Mouse (Mus musculus) midbrain, embryonic 10.5 days (tissue): ENCODE measurements around the gene Bcl7c. TPM values are rescaled to one million over a fixed set of nuclear protein-coding genes. Genes with fewer than 3 reads are reported as not detected.

ENCODE experiments used
- DNase-seq: peaks from one replicate; pipeline ENCODE4 v3.0.0-alpha.2; 2017; ENCODE audit warnings: low spot score
- H3K27ac ChIP-seq: fragments of 300-500 bp; sonication (generic); replicated peaks from 2 replicates; pipeline ENCODE4 v1.5.1; 2016; ENCODE audit warnings: mild to moderate bottlenecking
- H3K27me3 ChIP-seq: fragments of 300-500 bp; sonication (generic); 2 replicates; pipeline ENCODE4 v1.6.1; 2016; ENCODE audit warnings: low read depth, mild to moderate bottlenecking; ENCODE audit not compliant: poor library complexity, severe bottlenecking
- H3K36me3 ChIP-seq: fragments of 300-500 bp; sonication (generic); 2 replicates; pipeline ENCODE4 v1.6.1; 2016; ENCODE audit warnings: mild to moderate bottlenecking, moderate library complexity
- H3K4me1 ChIP-seq: fragments of 300-500 bp; sonication (generic); 2 replicates; pipeline ENCODE4 v1.6.1; 2016
- H3K4me3 ChIP-seq: fragments of 300-500 bp; sonication (generic); 2 replicates; pipeline ENCODE4 v1.5.1; 2016; ENCODE audit warnings: mild to moderate bottlenecking, moderate library complexity
- H3K9me3 ChIP-seq: fragments of 300-500 bp; sonication (generic); replicated peaks from 2 replicates; pipeline ENCODE4 v1.6.1; 2016; ENCODE audit warnings: mild to moderate bottlenecking
- WGBS: fragments of 180-500 bp; shearing (Covaris S2); methylation state at CpG from one replicate; pipeline ENCODE4 v1.1.7; 2016; 5-methylcytosine and 5-hydroxymethylcytosine counted together
- polyA plus RNA-seq: library from polyadenylated mRNA; unstranded; fragments of >200 nt; fragmentation: Nextera tagmentation; extraction: Ambion mirVana; gene quantifications from 2 replicates; pipeline ENCODE4 v1.2.1, GENCODE M21; 2016

Gene Bcl7c
- polyA plus RNA-seq, 1 experiment from 2014 or later, result 48.9 TPM

- DNase-seq, result no peak
- 72% methylated on average over 9 of the region's 9 CpGs for WGBS
Measured at GRCm38 (mm10) chr7:127689626-127690280, 19.0 kb downstream of the Bcl7c start.

GRCm38 (mm10) chr7:127688935-127689334 lies 19.8 kb downstream of the Bcl7c start:
- peaks cover 21% of the 10 kb centered on the region for H3K4me1 ChIP-seq
- 88% methylated on average over 7 of the region's 7 CpGs for WGBS
- no peak overlapping the region for H3K4me3 ChIP-seq
- DNase-seq, result no peak
- no peaks in the 10 kb centered on the region for H3K9me3 ChIP-seq
- H3K27me3 ChIP-seq, result no peaks in the 10 kb centered on the region
- no peaks in the 10 kb centered on the region for H3K36me3 ChIP-seq
- H3K27ac ChIP-seq, result no peak overlapping the region

More at GRCm38 (mm10) chr7:127689626-127690280, 19.0 kb downstream of the Bcl7c start:
- H3K27ac ChIP-seq, result no peak overlapping the region
- peaks cover 3% of the 10 kb centered on the region for H3K36me3 ChIP-seq
- no peak overlapping the region for H3K4me3 ChIP-seq
- H3K27me3 ChIP-seq, result no peaks in the 10 kb centered on the region
- H3K4me1 ChIP-seq, result peaks cover 21% of the 10 kb centered on the region
- H3K9me3 ChIP-seq, result no peaks in the 10 kb centered on the region

GRCm38 (mm10) chr7:127686740-127687449 lies 21.8 kb downstream of the Bcl7c start:
- DNase-seq, result no peak
- peaks cover 21% of the 10 kb centered on the region for H3K4me1 ChIP-seq
- H3K9me3 ChIP-seq, result no peaks in the 10 kb centered on the region
- H3K4me3 ChIP-seq, result no peak overlapping the region
- H3K27ac ChIP-seq, result no peak overlapping the region
- no peaks in the 10 kb centered on the region for H3K27me3 ChIP-seq
- H3K36me3 ChIP-seq, result 0 out of 2 replicates have a peak, but pooled peaks cover under 1% of the 10 kb centered on the region
- WGBS, result 89% methylated on average over 11 of the region's 11 CpGs

- Histone ChIP-seq H3K9me3 (no peaks in the 10 kb centered on the region), H3K27ac (no peak overlapping the region; the same call in 1 of the 2 replicates), H3K4me3 (no peak overlapping the region), H3K36me3 (0 out of 2 replicates have a peak, but pooled peaks cover 4% of the 10 kb centered on the region), H3K27me3 (no peaks in the 10 kb centered on the region), H3K4me1 (peaks cover 12% of the 10 kb centered on the region)
- 83% methylated on average over 14 of the region's 14 CpGs for WGBS
- no peak for DNase-seq
Measured at GRCm38 (mm10) chr7:127685304-127686018, 23.3 kb downstream of the Bcl7c start.

- H3K4me3 ChIP-seq, result no peak overlapping the region
- H3K27me3 ChIP-seq, result no peaks in the 10 kb centered on the region
- peaks cover 8% of the 10 kb centered on the region for H3K4me1 ChIP-seq
- H3K36me3 ChIP-seq, result peaks cover 7% of the 10 kb centered on the region
- WGBS, result 92% methylated on average over 8 of the region's 8 CpGs
- no peaks in the 10 kb centered on the region for H3K9me3 ChIP-seq
- no peak for DNase-seq
- no peak overlapping the region for H3K27ac ChIP-seq
Measured at GRCm38 (mm10) chr7:127681888-127682553, 26.7 kb downstream of the Bcl7c start.

- Histone ChIP-seq H3K9me3 (no peaks in the 10 kb centered on the region), H3K27me3 (no peaks in the 10 kb centered on the region), H3K27ac (no peak overlapping the region), H3K36me3 (peaks cover 11% of the 10 kb centered on the region), H3K4me1 (no peaks in the 10 kb centered on the region), H3K4me3 (no peak overlapping the region)
- 93% methylated on average over 13 of the region's 13 CpGs for WGBS
- no peak for DNase-seq
Measured at GRCm38 (mm10) chr7:127680541-127680940, 28.2 kb downstream of the Bcl7c start.

- DNase-seq, result no peak
- H3K9me3 ChIP-seq, result no peaks in the 10 kb centered on the region
- H3K27me3 ChIP-seq, result no peaks in the 10 kb centered on the region
- peaks cover 11% of the 10 kb centered on the region for H3K36me3 ChIP-seq
- no peak overlapping the region for H3K27ac ChIP-seq
- no peak overlapping the region for H3K4me3 ChIP-seq
- H3K4me1 ChIP-seq, result peaks cover 3% of the 10 kb centered on the region; the same call in 1 of the 2 replicates
- 56% methylated on average over 2 of the region's 2 CpGs for WGBS
Measured at GRCm38 (mm10) chr7:127678811-127679210, 29.9 kb downstream of the Bcl7c start.

GRCm38 (mm10) chr7:127677609-127678008 lies 31.1 kb downstream of the Bcl7c start:
- no peak for DNase-seq
- no peaks in the 10 kb centered on the region for H3K9me3 ChIP-seq
- H3K4me3 ChIP-seq, result no peak overlapping the region
- peaks cover 11% of the 10 kb centered on the region for H3K36me3 ChIP-seq
- 92% methylated on average over 4 of the region's 4 CpGs for WGBS
- no peaks in the 10 kb centered on the region for H3K27me3 ChIP-seq
- peaks cover 3% of the 10 kb centered on the region; the same call in 1 of the 2 replicates for H3K4me1 ChIP-seq
- H3K27ac ChIP-seq, result no peak overlapping the region

- Histone ChIP-seq H3K27ac (no peak overlapping the region), H3K9me3 (no peaks in the 10 kb centered on the region), H3K4me1 (peaks cover 3% of the 10 kb centered on the region; the same call in 1 of the 2 replicates), H3K27me3 (no peaks in the 10 kb centered on the region), H3K4me3 (no peak overlapping the region), H3K36me3 (peaks cover 11% of the 10 kb centered on the region)
- 68% methylated on average over 6 of the region's 6 CpGs for WGBS
- DNase-seq, result peak; percentile 58
Measured at GRCm38 (mm10) chr7:127677077-127677476, 31.7 kb downstream of the Bcl7c start.

- H3K36me3 ChIP-seq, result peaks cover 6% of the 10 kb centered on the region
- 79% methylated on average over 9 of the region's 9 CpGs for WGBS
- H3K27ac ChIP-seq, result 0 out of 2 replicates have a peak overlapping the region, but pooled peaks have one; percentile 24
- no peaks in the 10 kb centered on the region for H3K27me3 ChIP-seq
- peaks cover 3% of the 10 kb centered on the region; the same call in 1 of the 2 replicates for H3K4me1 ChIP-seq
- H3K9me3 ChIP-seq, result no peaks in the 10 kb centered on the region
- no peak for DNase-seq
- H3K4me3 ChIP-seq, result no peak overlapping the region
Measured at GRCm38 (mm10) chr7:127675391-127675811, 33.3 kb downstream of the Bcl7c start.

GRCm38 (mm10) chr7:127674977-127675376 lies 33.8 kb downstream of the Bcl7c start:
- peaks cover 3% of the 10 kb centered on the region; the same call in 1 of the 2 replicates for H3K4me1 ChIP-seq
- DNase-seq, result peak; percentile 83
- peaks cover 6% of the 10 kb centered on the region for H3K36me3 ChIP-seq
- H3K9me3 ChIP-seq, result no peaks in the 10 kb centered on the region
- no peaks in the 10 kb centered on the region for H3K27me3 ChIP-seq
- peak overlapping the region; percentile 4; the same call in 1 of the 2 replicates for H3K4me3 ChIP-seq
- H3K27ac ChIP-seq, result no peak overlapping the region
- WGBS, result 5% methylated on average over 5 of the region's 5 CpGs

- WGBS, result 87% methylated on average over 4 of the region's 4 CpGs
- Histone ChIP-seq H3K4me1 (peaks cover 3% of the 10 kb centered on the region; the same call in 1 of the 2 replicates), H3K36me3 (peaks cover 6% of the 10 kb centered on the region), H3K4me3 (no peak overlapping the region), H3K27me3 (no peaks in the 10 kb centered on the region), H3K27ac (no peak overlapping the region), H3K9me3 (no peaks in the 10 kb centered on the region)
- DNase-seq, result no peak
Measured at GRCm38 (mm10) chr7:127672776-127673175, 36.0 kb downstream of the Bcl7c start.
